Mouse (Mus musculus) regulatory T cell (primary cell): ENCODE measurements at regions not wholly inside any gene's neighbourhood (a gene's known extent, or its start where the extent isn't known, plus 50 kb on each side); places are given as distances from the start of the nearest gene placed in this dataset.

Source experiments
- in situ Hi-C: fragments of 300-600 bp; cut with MboI, MseI; formaldehyde crosslinking; loops from one replicate; pipeline ENCODE4 v1.15.1; 2025; ENCODE audit warnings: high pct_unique_total_duplicates

DNA sequence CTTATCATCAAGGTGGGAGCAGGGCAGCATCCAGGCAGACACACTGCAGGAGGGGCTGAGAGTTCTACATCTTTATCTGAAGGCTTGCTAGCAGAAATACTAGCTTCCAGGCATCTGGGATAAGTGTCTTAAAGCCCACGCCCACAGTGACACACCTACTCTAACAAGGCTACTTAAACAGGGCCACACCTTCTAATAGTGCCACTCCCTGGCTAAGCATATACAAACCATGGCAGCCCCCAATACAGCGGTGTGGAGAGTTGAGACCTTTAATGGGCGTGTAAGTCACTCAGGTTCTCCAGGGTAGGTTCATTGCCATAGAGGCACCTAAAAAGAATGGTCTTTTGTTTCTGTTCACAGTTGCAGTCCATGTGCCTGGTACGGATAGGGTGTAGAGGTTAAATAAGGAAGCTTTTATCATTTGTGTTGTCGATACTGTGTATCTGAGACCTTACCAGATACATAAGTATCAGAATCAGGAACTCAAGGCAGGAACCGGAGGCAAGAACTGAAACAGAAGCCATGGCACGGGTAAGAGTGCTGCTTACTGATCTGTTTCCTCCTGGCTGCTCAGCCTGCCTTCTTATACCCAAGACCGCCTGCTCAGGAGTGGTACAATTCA lies 69.0 kb upstream of the Atrnl1 start:
- in situ Hi-C loops, result no loop called here

DNA sequence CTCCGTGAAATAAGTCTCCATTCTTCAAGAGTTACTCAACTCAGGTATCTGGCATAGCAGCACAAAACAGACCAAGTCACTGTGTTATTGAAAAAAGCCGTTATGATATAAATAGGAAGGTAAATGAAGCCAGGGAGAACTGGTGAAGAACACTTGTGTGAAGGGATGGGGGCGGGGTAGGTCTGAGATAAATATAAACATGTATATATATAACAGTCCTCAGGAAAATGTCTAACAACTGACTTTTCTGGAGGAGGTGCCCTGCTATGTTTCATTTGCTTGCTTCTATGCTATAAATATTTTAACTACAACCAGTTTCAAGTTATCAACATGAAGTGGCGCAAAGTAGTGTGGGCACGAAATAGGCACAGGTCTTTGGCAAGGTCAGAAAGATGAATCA lies 68.3 kb upstream of the Atrnl1 start:
- in situ Hi-C loops, result no loop called here

DNA sequence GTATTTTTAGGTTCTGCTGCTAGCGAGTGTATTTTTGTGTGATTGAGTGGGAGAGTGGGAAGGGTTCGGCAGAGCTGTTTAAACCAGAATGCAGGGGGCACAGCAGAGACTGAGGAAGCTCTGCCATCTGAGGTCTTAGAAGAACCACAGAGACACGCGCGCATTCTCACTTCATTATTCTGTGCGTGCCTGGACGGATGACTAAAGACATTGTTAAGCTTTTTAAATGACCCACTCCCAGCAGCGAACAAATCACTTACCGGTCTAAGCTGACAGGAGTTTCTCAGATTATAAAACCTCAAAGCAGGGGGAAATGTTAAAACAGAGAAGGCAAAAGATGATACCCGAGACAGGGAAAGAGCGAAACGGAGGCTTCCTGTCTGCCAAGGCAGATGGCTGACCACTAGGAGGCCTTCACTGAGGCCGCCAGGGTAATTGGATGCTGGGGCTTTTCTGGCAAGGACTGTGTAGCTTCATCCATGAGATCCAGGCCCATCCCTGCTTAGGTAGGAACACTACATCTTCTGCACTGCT lies 67.1 kb upstream of the Atrnl1 start:
- in situ Hi-C loops, result no loop called here

DNA sequence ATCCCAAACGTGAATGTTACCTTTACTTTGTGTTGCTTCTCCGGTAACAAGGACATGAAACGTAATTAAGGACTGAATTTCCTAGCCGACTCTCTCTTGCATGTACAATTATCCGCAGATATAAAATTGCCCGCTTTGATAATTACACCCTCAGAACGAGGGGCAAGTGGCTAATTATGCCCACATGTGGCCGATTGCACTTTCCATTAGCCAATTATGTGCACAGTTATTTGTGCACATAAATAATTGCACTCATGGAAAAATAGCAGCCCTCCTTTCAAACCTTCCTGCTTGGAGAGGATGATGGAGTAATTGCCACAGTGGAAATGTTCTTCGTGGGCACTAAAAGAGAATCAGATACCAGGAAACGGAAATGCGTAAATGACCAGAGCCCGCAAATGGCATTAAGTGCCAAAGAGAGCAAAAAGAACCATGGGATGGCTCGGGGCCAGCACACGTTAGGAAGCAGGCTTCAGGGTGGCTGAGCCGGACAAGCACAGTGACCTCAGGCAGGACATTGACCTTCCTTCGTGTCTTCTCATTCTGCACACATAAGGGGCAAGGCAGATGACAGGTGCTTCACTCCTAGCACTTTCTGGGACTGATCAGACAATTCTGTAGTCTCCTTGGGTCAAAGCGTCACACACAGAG lies 66.5 kb upstream of the Atrnl1 start:
- in situ Hi-C loops, result no loop called here

DNA sequence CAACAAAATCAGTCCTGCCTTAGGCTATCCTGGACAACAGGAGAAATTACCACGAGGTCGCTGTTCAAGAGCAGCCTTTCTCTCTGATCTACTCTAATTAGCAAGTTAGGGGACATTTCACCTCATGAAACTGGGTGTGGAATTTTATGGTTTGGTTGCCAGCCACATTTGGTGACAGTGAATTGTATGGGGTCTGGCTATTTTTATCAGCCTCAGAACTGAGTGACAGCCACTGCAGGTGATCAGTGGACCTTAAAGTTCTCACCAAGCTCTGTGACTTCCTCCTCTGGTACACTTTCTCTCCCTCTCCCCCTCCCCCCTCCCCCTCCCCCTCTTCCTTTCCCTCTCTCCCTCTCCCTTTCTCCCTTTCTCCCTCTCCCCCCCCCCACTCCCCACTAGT lies 65.8 kb upstream of the Atrnl1 start:
- in situ Hi-C loops, result no loop called here

DNA sequence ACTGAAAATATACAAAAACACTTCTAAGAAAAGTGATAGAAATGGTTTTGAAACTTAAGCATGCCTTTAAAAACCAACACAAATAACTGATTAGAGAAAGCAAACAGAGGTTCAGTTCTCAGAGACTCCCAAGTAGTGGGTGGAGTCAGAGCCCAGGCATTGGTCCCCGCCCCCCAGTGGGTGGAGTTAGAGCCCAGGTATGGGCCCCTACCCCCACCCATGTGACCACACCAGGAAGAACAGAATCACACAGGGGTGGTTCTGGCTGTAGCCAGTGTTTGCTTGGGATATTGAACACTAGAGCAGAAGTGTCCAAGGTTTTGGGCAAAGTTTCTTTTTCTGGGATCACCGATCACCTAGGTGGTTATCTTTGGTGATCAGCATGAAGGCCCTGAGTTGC lies 64.8 kb upstream of the Atrnl1 start:
- in situ Hi-C loops, result no loop called here

DNA sequence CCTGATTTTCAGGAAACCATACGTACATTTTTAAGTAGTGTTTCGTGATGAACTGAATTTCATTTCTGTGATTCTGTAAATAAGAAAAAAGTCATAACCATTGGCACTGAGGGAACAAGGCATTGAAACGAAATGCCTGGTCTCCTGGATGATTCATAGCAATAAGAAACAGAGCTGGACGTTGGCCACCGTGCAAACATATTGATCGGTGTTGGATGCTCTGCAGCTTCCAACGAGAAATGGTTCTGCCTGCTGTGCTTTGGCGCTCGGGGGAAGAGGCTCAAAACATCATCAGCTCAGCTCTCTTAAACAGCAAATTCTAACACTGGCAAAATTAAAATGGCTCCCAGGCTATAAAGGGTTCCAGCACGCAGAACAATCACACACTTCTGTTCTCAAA lies 64.3 kb upstream of the Atrnl1 start:
- in situ Hi-C loops, result no loop called here

DNA sequence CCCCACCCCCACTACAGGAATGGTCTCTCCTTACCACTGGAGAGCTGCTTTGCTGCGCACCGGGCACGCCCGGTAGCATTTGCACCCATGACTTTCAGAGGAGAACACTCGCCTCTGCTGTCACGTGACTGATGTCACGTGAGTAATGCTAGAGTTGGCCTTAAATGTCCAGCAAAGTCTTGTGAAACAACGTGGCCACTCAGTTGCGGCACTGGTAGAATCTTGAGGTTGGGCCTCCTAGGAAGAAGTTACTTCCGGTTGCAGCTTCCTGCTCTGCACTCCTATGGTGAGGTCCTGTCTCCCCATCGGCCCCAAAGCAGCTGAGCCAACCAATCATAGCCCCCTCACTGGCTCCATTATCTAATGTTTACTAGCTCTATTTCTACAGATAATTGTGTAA lies 62.7 kb upstream of the Atrnl1 start:
- in situ Hi-C loops, result no loop called here

DNA sequence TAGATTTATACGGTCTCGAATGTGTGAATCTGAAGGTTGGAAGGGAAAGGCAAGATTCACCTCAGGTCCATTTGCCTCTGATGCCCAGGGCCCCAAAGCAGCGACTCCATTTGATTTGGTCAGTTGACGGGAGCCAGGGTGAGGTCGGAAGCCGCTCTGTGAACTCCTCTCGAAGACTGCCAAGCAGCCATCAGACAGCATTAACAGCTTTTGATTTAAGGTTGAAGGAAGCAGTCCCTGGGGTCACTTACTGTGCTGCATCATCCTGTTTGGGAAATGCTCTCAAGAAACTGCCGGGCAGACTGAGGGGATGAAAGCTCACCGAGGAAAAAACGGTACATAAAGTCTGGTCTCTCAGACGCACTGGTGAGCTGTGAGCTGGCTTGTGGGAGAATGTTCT lies 62.2 kb upstream of the Atrnl1 start:
- in situ Hi-C loops, result no loop called here

DNA sequence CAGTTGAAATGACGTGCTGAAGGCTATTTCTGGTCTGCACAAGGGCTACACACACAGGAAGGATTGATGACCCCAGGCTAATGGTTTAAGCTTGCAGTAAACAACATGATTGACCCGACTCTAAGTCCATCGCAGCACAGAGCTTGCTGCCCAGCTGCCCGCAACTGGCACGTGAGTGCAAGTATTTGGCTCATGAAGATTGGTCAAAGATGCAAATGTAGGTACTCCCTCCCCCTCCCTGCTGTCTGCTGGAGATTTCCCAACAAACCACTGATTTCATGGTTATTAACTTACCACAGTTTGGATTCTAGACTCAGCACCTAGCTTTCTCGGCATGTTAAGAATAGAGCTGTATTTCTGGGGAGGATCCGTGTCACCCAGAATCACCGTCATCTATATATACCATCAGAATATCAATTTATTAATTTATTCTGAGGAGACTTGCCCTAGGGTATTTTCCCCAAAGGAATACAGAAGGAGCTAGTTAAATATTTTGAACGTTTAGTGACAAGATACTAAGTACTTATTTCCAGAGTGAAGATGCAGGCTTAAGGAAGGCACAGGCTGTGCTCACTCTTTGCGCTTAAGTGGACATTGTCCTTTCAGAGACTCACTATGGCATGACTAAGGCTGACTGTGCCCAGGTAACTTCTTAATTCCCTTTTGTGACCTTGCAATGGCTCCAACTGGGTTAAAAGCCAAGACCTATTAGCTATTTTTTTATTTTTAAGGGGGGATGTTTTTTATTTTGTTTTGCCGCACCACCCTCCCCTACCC lies 57.7 kb upstream of the Atrnl1 start:
- in situ Hi-C loops, result loop anchor here (5.0 to 25.0 kb wide), 3 partner anchors 66 to 1241 kb away; no protein-coding TSS in a partner anchor

DNA sequence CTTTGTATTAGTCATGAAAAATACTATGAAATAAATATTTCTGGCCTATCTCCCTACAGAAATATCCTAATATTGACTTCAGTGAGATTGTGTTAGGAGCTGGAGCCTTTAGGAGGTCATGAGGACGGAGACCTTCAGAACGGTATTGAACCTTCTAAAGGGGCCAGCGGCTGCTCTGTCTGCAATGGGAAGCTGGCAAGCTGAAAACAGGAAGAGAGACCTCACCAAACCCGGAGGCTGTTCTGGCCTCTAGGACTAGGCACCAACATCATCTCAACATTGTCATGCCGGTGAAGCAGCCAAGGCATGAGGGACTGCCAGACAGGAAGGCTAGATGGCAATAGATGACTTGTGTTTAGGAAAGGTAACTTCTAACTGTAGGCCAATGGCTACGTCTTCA lies 56.7 kb upstream of the Atrnl1 start:
- in situ Hi-C loops, result loop anchor here (5.0 to 25.0 kb wide), 3 partner anchors 67 to 1242 kb away; no protein-coding TSS in a partner anchor

DNA sequence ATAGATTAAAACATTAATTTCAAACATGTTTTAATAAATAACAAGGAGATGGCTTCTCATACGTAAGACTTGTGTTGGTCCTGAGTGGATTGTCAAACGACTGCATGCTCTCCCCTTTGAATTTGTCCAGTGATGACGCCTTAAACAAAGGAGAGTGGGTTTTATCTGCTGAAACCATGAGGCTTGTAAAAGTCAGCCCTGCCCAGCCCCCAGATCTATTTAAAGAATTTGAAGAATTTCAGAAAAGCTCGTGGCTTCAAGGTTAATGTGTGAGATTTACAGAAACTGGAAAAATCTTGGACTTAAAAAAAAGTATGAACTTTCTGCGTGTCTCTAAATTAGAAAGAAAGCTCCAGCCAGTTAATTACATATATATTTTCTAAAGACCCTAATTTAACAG lies 55.5 kb upstream of the Atrnl1 start:
- in situ Hi-C loops, result loop anchor here (25.0 kb wide), 2 partner anchors 1068 to 1243 kb away; no protein-coding TSS in a partner anchor

DNA sequence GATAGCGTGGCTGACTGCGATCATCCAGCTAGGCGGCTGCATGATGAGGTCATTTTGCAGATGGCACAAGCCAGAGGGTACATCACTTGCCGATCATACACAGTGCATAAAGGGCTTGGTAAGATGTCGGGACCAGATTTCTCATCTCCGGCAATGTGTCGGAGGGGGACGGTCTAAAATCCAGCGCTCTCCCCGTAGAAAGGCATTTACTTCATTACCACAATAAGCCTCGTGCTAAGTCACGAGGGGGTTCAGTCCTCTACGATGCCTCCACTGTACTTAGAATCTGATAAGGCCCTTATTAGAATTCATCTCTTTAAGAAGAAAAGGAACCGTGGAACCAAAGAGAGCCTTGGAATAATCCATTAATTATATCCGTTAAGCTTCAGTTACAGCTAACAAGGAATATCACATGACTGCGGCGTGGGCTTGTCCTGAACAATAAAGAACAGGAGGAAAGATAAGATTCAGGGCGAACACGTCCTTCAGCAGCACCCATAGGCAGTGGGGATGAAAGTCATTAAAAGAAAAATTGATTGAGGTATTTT lies 52.3 kb upstream of the Atrnl1 start:
- in situ Hi-C loops, result loop anchor here (25.0 kb wide), 2 partner anchors 1071 to 1246 kb away; no protein-coding TSS in a partner anchor

DNA sequence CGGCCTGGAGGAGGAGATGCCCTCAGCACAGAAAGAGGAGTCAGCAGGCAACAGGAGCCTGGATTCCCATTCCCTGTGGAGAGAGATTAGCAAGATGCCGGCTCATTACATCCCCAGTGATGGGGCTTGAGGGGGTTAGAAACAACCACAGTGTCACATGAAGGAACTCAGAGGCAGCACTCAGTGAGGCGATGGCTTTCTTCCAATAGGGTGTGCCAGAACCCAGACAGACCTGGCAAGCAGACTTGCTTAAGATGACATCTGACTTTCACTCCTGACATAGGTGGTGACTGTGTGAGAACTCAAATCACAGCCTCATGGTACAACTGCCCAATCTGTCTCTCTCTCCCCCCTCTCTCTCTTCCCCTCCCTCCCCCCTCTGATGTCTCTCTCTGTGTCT lies 50.1 kb upstream of the Atrnl1 start:
- in situ Hi-C loops, result loop anchor here (25.0 kb wide), 2 partner anchors 1073 to 1248 kb away; no protein-coding TSS in a partner anchor
